Mouse (Mus musculus) heart, postnatal 10 days (tissue): ENCODE data around the gene Spata20. TPM values are rescaled to one million over a fixed set of nuclear protein-coding genes. Genes with fewer than 3 reads are reported as not detected.
A peak's percentile ranks its signal among the peaks of the same experiment; 100 is the strongest.

Experiments used
- DNase-seq, 2 experiments: peaks; one replicate each; pipeline ENCODE4 v3.0.0; 2021
- intact Hi-C: fragments of 180-260 bp; cut with DNase I; formaldehyde crosslinking; loops from one replicate; pipeline ENCODE4 v1.15.1; 2025
- total RNA-seq, 2 experiments: library from RNA; stranded (reverse); gene quantifications; 2 replicates each; pipeline ENCODE4 v1.2.3; 2021

The Spata20 gene
- total RNA-seq, 2 experiments from 2014 or later, result 0.31 to 1.2 TPM

GRCm38 (mm10) chr11:94456347-94456746, 29.6 kb downstream of the Spata20 start:
- no peak for DNase-seq
- intact Hi-C loops, result no loop called here

DNA sequence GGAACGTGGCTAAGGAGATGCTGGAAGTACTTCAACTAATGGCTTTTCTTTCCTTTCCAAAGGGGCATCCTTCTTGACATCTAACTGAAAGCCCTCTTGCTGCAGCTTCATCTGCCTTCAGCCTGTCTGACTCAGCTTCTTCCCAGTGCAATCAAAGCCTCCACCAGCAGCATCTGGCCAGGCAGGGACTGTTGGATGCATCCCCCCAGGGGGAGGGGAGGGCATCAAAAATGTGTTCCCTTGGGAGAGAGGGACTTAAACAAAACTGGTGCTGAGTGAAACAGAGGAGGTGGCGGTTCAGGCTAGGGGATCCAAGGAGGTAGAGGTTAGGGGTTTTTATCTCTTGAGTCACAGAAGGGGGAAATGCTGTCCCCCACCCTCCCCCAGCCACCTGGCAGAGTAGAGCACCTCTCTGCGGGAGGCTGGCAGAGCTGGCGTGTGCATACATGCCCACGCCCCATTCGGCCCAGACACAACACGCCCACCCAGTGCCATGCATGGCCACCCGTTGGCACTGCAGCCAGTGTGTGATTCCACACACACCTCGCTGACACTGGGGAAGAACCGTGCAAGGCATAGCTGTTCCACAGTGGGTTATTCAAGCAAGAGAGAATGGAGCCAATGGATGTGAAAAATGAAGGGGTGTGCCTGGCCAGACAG, 30.7 kb downstream of the Spata20 start:
- intact Hi-C loops, result no loop called here
- no peak for DNase-seq

- no peak for DNase-seq
- intact Hi-C loops, result no loop called here
Measured at GRCm38 (mm10) chr11:94454756-94455155, 31.2 kb downstream of the Spata20 start.

DNA sequence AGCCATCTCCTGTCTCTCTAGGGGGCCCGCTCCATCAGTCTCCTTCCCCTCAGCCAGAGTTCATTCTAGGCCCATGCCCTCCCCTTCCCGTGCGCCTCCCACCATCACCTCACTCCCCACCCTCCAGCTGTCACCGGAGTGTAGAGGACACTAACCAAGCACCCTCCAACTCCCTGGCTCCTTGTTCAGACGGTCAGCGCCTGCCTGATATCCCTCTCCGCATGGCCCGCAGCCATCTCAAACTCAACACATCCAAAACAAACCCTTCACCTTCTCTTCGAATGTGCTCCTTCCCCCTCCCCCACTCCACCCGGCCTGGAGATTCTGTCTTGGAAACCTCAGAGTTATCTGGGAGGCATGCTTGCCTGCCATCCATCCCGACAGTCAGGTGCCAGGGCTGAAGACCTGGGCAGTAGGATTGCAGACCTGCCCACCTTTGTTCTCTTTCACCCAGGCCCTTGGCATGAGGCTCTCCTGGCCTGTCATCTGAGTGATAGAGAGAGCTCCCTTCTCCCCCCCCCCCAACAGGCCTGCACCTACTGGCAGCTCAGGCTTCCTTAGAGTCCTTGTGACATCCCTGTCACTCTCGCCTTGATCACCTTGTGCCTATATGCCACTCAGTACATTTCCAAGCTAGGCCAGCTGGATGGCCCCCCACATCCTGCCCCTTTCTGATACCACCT, 34.7 kb downstream of the Spata20 start:
- intact Hi-C loops, result no loop called here

GRCm38 (mm10) chr11:94449886-94450285, 36.1 kb downstream of the Spata20 start:
- DNase-seq, result peak; percentile 79 to 81
- intact Hi-C loops, result no loop called here

More for the DNA sequence above, 34.7 kb downstream of the Spata20 start:
- peak; percentile 90 for DNase-seq

- intact Hi-C loops, result no loop called here
- DNase-seq, result no peak
Measured at GRCm38 (mm10) chr11:94449239-94449638, 36.7 kb downstream of the Spata20 start.

GRCm38 (mm10) chr11:94447017-94447416, 39.0 kb downstream of the Spata20 start:
- intact Hi-C loops, result no loop called here
- no peak for DNase-seq

- DNase-seq, result no peak
- intact Hi-C loops, result no loop called here
Measured at GRCm38 (mm10) chr11:94445300-94445699, 40.7 kb downstream of the Spata20 start.

DNA sequence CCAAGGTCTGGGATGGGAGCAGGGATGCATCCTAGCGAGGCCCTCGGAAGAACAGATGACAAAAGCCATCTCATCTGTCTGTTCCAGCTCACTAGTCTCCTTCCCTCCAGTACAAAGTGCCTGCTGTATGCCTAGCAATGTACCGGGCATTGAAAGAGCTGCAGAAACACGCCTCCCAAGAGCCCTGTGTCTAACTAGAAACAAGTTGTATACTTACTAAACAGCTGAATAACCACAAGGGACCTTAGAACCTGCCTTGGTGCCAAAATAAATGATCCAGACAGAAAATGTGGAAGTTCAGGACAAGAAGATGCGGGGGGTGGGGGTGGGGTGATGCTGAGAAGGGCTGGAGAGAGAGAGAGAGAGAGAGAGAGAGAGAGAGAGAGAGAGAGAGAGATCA, 41.1 kb downstream of the Spata20 start:
- intact Hi-C loops, result no loop called here
- DNase-seq, result no peak

GRCm38 (mm10) chr11:94441752-94442151, 44.2 kb downstream of the Spata20 start:
- intact Hi-C loops, result no loop called here

GRCm38 (mm10) chr11:94441122-94441521, 44.9 kb downstream of the Spata20 start:
- intact Hi-C loops, result no loop called here
- peak; percentile 34 to 41 for DNase-seq

More at GRCm38 (mm10) chr11:94441752-94442151, 44.2 kb downstream of the Spata20 start:
- no peak for DNase-seq

GRCm38 (mm10) chr11:94440421-94440820, 45.6 kb downstream of the Spata20 start:
- no peak for DNase-seq
- intact Hi-C loops, result no loop called here

DNA sequence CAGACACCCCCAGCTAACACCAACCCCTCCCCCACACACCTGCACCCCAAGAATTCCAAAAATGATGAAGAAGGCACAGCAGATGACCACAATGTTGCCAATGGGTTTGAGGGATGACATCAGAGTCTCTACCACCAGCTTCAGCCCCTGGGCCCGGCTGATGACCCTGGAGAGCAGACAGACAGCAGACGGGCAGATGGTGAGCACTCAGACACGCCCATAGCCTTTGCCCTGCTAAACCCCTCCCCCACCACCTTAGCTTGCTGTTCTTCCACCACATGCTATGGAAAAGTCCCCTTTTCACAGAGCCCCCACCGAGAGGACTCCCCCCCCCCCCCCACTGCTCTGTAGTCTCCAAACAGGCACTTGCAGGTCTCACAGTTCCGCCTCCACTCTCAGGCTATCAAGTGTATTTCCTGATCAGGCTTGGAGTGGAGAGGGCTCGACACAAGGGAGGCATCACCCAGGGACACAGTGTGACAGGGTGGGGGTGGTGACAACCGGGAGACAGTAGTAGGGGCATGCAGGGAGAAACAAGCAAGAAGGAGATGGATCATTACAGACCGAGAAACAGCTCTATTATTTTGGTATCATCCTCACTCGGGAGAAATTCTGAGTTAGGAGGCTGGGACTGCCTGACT, 56.8 kb downstream of the Spata20 start:
- no peak for DNase-seq
- intact Hi-C loops, result no loop called here

Other genes with a start within 250 kb of the Spata20 start
- gene Wfikkn2, start 240.2 kb downstream of the Spata20 start, total RNA-seq, result 1 to 10 TPM; 2.0 to 2.2 TPM
- not detected for gene Gm21885, start 204.3 kb downstream of the Spata20 start, total RNA-seq
- gene Luc7l3, start 164.2 kb downstream of the Spata20 start, total RNA-seq, result 10 to 100 TPM; 44.2 to 48.1 TPM
- gene Ankrd40, start 158.2 kb downstream of the Spata20 start, total RNA-seq, result 100 to 1,000 TPM; 213 to 228 TPM
- gene Abcc3, start 93.2 kb downstream of the Spata20 start, total RNA-seq, result 1 to 10 TPM; 2.8 TPM
- 10 to 100 TPM; 33.4 to 41.3 TPM for gene Cacna1g, start 12.0 kb downstream of the Spata20 start, total RNA-seq
- 10 to 100 TPM; 26.5 to 26.7 TPM for gene Epn3, start 13.8 kb upstream of the Spata20 start, total RNA-seq
- gene Mycbpap, start 35.6 kb upstream of the Spata20 start, total RNA-seq, result 1 to 10 TPM; 3.9 to 4.9 TPM
- 10 to 100 TPM in 1 of 2 experiments, 1 to 10 TPM in 1; 9.8 to 10.2 TPM for gene Rsad1, start 63.1 kb upstream of the Spata20 start, total RNA-seq
- under 1 TPM; 0.74 TPM for gene Chad, start 78.9 kb upstream of the Spata20 start, total RNA-seq
- gene Acsf2, start 115.7 kb upstream of the Spata20 start, total RNA-seq, result 10 to 100 TPM; 44.5 to 49.6 TPM
- gene Lrrc59, start 143.6 kb upstream of the Spata20 start, total RNA-seq, result 10 to 100 TPM; 60.0 to 63.3 TPM
- 10 to 100 TPM; 76.6 to 77.1 TPM for gene Mrpl27, start 167.6 kb upstream of the Spata20 start, total RNA-seq
- 1 to 10 TPM; 1.7 to 1.8 TPM for gene Eme1, start 167.8 kb upstream of the Spata20 start, total RNA-seq
- gene Xylt2, start 191.3 kb upstream of the Spata20 start, total RNA-seq, result 10 to 100 TPM; 17.1 to 18.6 TPM
- gene Gm11541, start 218.3 kb upstream of the Spata20 start, total RNA-seq, result not detected